Comparison of ENCODE assay signal across 14 mouse cellular contexts in the genomic region with DNA sequence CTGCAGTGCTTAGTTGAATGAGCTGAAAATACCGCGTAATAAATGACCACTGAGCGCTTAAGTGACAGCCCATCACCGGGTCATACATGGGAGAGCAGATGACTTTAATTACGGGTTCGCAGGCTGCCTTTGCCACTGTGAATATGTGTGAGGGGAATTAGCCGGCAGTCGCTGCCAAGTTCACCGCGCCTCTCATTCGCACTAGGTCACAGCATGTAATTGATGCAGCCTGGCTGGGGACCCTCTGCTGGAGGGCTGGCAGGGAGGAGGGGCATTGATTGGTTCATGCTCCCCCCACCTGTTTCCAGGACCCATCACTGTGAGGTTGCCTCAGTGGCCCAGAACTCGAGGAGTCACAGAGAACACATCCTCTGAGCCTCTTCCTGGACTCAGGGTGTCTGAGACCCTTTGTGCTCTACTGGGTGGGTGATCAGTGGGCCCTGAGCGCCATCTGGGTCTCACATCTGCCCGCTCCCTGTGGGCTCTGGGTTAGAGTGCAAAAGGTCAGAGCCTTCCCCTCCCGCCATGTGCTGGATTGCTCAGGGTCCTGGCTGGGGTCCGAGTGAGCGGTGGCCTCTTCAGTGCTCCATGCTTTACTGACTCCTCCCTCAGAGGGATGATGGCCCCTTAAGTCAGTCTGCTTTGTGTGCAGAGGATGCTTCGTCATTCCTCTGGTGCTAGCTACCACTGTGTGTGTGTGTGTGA. TPM values are rescaled to one million over a fixed set of nuclear protein-coding genes. Genes with fewer than 3 reads are reported as not detected.
DNase-seq lines count a peak whose midpoint lies in the region; ATAC-seq and TF ChIP-seq lines count a peak whose summit lies in the region.
"Had no signal": no experiment of that assay in that cellular context is flagged by ENCODE, and none has a peak within 500 bp of the region (broad histone marks: within the 10 kb centered on the region; RNA-seq: fewer than 3 reads in every experiment).

No protein-coding gene starts in this region.

- peak; percentile 39 for DNase-seq in embryo, embryonic 10 days (ENCODE audit: low spot score)
- peak; percentile 74 for DNase-seq in forebrain, embryonic 11.5 days (ENCODE audit: low spot score)
- DNase-seq in hindbrain, postnatal 0 days (ENCODE audit: low spot score), result peak; percentile 55
- peak; percentile 42 for DNase-seq in neural tube, embryonic 10.5 days (ENCODE audit: extremely low spot score, low spot score)
- DNase-seq in adrenal gland, postnatal 10 days, result no peak
- no peak for DNase-seq in left cerebral cortex, adult 9 months (ENCODE audit: low spot score in 2 of 2)
- DNase-seq in layer of hippocampus, adult 9-11 months, result no peak
- DNase-seq: kidney, adult 11 months; lung, postnatal 10 days; spleen, adult 18-20 months; thymus, postnatal 25 days had no signal

- no peak overlapping the region for H3K27ac ChIP-seq in forebrain, embryonic 11.5 days (ENCODE audit: low read depth, low read length)
- no peak overlapping the region for H3K27ac ChIP-seq in hindbrain, postnatal 0 days
- H3K27ac ChIP-seq: left cerebral cortex, adult 2 months had no signal

- H3K4me1 ChIP-seq in forebrain, embryonic 11.5 days (replicated peaks; ENCODE audit: control insufficient read depth, insufficient read depth, low read length), result peaks cover 7% of the 10 kb centered on the region; the same call in 1 of the 2 replicates
- no peaks in the 10 kb centered on the region for H3K4me1 ChIP-seq in hindbrain, postnatal 0 days (ENCODE audit: insufficient read depth, low read length)

- no peak for TF ChIP-seq CTCF in hindbrain, postnatal 0 days (IDR thresholded peaks at IDR 0.05; ENCODE audit: low read depth)

- no peak overlapping the region for H3K4me2 ChIP-seq in forebrain, embryonic 11.5 days (ENCODE audit: low read depth, low read length, severe bottlenecking)
- H3K4me2 ChIP-seq in hindbrain, postnatal 0 days (ENCODE audit: low read depth, low read length), result no peak overlapping the region

- H3K9ac ChIP-seq in forebrain, embryonic 11.5 days (ENCODE audit: low read length), result no peak overlapping the region
- no peak overlapping the region for H3K9ac ChIP-seq in hindbrain, postnatal 0 days (replicated peaks; ENCODE audit: low read length)

- H3K27me3 ChIP-seq in forebrain, embryonic 11.5 days (ENCODE audit: control insufficient read depth, insufficient read depth, low read length), result no peaks in the 10 kb centered on the region
- H3K27me3 ChIP-seq in hindbrain, postnatal 0 days (ENCODE audit: insufficient read depth, low read length), result no peaks in the 10 kb centered on the region

- WGBS in forebrain, embryonic 11.5 days, result 36% methylated on average over 18 of the region's 18 CpGs
- 27% methylated on average over 18 of the region's 18 CpGs for WGBS in hindbrain, postnatal 0 days

- no peaks in the 10 kb centered on the region for H3K9me3 ChIP-seq in forebrain, embryonic 11.5 days (ENCODE audit: control insufficient read depth, low read length)
- H3K9me3 ChIP-seq in hindbrain, postnatal 0 days (ENCODE audit: low read length), result no peaks in the 10 kb centered on the region

- no peak overlapping the region for H3K4me3 ChIP-seq in forebrain, embryonic 11.5 days (ENCODE audit: low read depth, low read length)
- H3K4me3 ChIP-seq in hindbrain, postnatal 0 days (ENCODE audit: low read length), result no peak overlapping the region
- H3K4me3 ChIP-seq: erythroblast, embryonic 14.5 days; left cerebral cortex, adult 2 months had no signal

- no peaks in the 10 kb centered on the region; the same call in 1 of the 2 replicates for H3K36me3 ChIP-seq in forebrain, embryonic 11.5 days (ENCODE audit: control insufficient read depth, insufficient read depth, low read length)
- no peaks in the 10 kb centered on the region for H3K36me3 ChIP-seq in hindbrain, postnatal 0 days (ENCODE audit: insufficient read depth, low read length)

- peak; percentile 75 for ATAC-seq in forebrain, embryonic 11.5 days (replicated peaks; ENCODE audit: low FRiP score)
- peak; percentile 43; the same call in 1 of the 2 replicates for ATAC-seq in hindbrain, postnatal 0 days
- ATAC-seq: activated CD4-positive, CD25-positive, alpha-beta regulatory T cell, adult 4 months had no signal

RNA-seq across cellular contexts. Expression of gene Kcnab2, which starts 34.7 kb away (rescaled TPM):
- polyA plus RNA-seq in forebrain, embryonic 11.5 days (2014; fragmentation: Nextera tagmentation; extraction: Ambion mirVana), result 10.5 and 13.2 TPM in 2 replicates
- 54.0 and 55.6 TPM in 2 replicates for total RNA-seq in hindbrain, postnatal 0 days (2014; rRNA removed)
- polyA plus RNA-seq in hindbrain, postnatal 0 days (2015; fragmentation: Nextera tagmentation; extraction: Ambion mirVana), result 30.8 and 33.2 TPM in 2 replicates
- total RNA-seq in adrenal gland, postnatal 10 days (2021), result 10 to 100 TPM in 1 of 2 experiments, 1 to 10 TPM in 1; 8.1 to 12.0 TPM

RNA-seq across cellular contexts. Expression of gene Nphp4, which starts 35.9 kb away (rescaled TPM):
- 5.9 and 7.6 TPM in 2 replicates for polyA plus RNA-seq in forebrain, embryonic 11.5 days (2014; fragmentation: Nextera tagmentation; extraction: Ambion mirVana)
- 8.7 and 10.4 TPM in 2 replicates for total RNA-seq in hindbrain, postnatal 0 days (2014; rRNA removed)
- 3.9 and 4.0 TPM in 2 replicates for polyA plus RNA-seq in hindbrain, postnatal 0 days (2015; fragmentation: Nextera tagmentation; extraction: Ambion mirVana)
- 1 to 10 TPM; 3.0 to 4.3 TPM for total RNA-seq in adrenal gland, postnatal 10 days (2021)

Comparison
In these comparisons a context has a peak if more than half of its experiments do, and no peak if none do; other contexts are left out.
1. DNase-seq: peak in embryo, embryonic 10 days (single experiment), forebrain, embryonic 11.5 days (single experiment), hindbrain, postnatal 0 days (single experiment) and neural tube, embryonic 10.5 days (single experiment); none in adrenal gland, postnatal 10 days (single experiment), left cerebral cortex, adult 9 months (0 of 2) and layer of hippocampus, adult 9-11 months (single experiment).